Mouse (Mus musculus): ENCODE data around the gene Rasgrf1. TPM values are rescaled to one million over a fixed set of nuclear protein-coding genes. Genes with fewer than 3 reads are reported as not detected.

Rasgrf1 gene
- total RNA-seq, 4 experiments from 2014 or later, result 26.4 to 88.9 (median 41.7) TPM

DNA sequence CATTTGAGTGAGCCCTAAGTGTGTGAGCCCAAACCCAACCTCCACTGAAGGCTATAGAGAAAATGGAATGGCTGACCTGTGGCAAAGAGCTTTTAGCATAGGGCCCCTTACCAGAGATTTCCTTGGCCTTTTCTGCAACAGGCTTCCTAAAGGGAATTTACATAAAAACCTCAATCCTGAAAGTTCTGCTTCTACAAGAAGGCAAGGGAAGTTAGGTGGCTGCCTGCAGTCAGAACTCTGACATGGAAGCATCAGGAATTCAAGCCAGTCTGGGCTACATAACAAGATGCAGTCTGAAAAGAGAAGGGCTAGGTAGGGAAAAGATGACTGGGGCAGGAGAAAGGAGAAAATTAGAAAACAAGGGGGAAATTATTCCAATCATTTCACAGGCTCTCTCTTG, 1.8 kb upstream of the Rasgrf1 start:
- DNase-seq, result no peak

DNA sequence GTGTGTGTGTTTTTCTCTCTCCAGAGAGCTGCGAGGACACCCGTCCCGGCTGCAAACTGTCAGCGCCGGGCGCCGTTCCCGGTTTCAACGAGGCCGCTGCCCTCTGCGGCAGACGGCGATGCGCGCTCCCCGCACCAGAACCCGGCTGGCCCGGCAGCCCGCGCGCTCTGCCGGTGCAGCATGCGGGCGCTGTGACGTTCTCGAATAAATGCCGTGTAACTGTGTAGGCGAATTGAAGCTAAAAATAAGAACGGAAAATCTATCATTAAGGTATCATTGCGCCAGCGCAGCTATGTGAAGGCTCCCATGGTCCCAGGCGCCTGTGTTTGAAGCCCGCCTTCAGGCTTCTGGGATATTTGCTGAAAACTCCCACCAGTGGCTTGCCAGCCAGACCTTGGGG, 1.1 kb upstream of the Rasgrf1 start:
- DNase-seq, result no peak

DNA sequence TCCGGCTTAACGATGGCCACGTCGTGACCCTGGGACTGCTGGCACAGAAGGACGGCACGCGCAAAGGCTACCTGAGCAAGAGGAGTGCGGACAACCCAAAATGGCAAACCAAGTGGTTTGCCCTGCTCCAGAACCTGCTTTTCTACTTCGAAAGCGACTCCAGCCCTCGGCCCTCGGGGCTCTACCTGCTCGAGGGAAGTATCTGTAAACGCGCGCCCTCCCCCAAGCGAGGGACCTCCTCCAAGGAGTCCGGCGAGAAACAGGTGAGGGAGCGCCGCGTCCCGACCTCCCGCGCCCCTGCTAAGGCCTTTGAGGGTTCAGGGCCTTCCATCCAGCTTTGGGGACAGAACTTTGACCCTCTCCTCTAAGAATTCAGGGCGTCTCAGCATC, 298 bp downstream of the Rasgrf1 start:
- DNase-seq, result no peak

DNA sequence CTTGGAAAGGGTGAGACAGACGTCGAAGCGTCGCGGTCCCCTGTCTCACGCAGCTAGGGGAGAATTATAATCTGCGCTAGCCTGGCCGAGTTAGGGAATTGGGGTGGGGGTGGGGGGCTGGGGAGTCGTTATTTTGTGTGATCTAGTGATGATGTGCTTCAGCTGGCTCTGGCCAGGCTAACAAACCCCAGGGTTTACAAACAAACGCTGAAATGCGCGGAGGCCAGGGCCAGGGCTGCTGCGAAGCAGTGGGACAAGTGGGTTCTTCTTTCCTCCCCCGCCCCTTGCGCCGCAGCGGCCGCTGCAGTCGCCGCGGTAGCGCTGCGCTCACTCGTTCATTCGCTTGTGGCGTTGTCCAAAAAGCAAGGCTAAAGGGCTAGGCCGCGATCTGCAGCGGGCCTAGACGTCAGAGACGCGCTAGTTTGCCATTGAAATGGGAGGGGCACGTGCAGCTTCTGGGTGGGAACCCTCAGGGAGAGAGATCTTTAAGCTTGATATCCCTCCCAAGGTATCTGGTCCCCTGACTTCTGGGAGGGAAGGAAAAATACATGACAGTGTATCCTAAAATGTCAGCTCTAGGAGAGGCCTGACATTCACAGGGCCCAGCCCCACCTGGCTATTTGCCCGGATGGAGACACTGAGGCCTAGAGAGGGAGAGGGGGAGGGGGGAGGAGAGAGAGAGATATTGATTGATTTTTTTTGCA, 1.2 kb downstream of the Rasgrf1 start:
- DNase-seq, result no peak

DNA sequence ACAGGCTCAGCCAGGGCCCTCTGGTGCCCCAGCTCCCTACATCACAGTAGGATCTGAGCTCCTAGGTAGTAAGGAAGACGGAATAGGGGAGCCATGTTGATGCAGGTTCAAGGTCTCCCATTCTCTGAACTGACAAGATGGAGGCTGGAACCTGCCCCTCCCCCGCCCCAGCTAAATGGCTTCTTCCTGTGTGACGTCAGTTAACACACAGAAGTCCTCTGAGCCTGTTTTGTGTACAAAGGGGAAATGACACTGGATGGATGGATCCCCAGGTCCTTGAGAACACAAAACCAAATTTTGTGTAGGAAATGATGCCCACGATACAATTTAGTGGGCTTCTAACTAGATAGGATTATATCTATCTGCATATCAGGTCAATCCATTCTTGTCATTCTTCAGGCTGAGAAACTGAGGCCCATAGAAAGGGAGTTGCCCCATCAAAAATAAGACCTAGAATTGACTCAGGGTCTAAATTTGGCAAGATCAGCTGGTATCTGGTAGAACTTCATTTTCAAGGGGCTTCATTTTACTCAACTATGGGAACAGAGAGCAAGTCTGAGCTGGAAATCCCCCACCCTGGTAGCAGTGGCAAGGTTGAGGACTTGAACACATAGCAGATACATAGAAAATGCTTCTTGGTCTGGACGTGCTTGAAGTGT, 2.3 kb downstream of the Rasgrf1 start:
- DNase-seq, result no peak

DNA sequence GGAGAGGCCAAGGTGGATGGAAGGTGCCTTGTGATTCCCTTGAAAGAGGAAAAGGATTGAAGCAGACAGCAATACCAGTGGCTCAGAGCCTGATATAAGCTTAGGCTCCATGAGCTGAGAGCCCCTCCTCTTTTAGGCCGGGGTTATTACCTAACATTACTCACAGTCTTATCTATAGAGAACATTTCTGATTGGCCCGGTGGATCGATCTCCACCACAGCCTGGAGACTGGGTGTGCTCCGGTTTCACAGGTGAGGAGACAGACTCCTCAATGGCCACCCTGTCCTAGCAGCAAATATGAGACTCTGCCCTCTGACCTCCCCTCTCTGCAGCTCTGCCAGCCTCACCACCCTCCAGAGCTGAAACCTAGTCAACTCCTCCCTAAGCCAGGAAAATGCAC, 3.4 kb downstream of the Rasgrf1 start:
- no peak for DNase-seq

DNA sequence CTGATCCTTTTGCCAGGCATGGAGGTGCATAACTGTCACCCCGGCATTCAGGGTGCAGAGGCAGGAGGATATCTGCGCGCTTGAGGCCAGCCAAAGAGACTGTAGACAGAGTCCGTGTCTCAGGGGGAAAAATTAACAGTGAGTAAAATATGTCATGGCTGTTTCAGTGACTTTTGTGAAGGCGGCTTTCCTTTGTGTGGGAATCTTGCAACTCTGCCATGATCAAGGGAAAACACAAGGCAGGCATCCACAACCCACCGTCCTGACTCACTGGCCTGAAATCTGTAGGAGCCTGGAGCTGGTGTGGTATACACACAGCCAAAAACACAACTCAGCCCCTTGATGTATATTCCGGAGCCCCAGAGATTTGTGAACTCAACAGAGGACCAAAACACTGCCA, 6.8 kb downstream of the Rasgrf1 start:
- DNase-seq, result no peak

DNA sequence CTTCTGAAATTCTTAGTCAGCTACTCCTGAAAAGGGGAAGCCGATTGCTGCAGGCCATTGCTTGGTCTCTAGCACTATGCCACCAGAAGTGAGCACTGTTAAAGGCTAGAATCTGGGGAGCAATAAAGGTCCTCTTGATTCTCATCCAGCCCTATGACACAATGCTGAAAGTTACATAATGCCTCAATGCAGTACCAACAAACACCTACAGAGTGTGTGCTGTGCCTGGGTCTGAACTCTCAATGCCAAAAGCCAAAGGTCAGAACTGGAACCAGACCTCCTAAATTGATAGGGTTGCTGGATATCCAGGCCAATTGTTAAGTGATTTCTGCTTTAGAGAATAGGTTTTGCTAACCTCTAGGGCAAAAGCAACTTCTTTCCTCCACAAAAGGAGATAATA, 7.7 kb downstream of the Rasgrf1 start:
- DNase-seq, result no peak

DNA sequence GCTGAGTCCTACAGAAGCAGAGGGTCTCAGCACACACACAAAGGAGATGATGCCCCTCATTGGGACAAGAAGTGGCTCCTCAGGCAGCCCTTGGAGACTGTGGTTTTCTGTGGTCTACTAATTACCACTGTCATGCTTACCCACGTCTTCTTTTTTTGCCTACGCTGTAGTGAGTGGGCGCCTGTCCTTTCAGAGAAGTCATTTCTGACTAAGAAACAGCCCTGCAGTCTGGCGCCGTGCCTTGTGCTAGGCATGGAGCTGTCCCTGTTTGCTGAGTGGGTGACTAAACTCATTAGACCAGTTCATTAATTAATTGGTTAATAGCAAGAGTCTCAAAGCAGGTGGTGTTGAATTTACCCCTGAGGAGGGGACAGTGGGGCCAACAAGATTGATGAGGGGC, 9.1 kb downstream of the Rasgrf1 start:
- no peak for DNase-seq

DNA sequence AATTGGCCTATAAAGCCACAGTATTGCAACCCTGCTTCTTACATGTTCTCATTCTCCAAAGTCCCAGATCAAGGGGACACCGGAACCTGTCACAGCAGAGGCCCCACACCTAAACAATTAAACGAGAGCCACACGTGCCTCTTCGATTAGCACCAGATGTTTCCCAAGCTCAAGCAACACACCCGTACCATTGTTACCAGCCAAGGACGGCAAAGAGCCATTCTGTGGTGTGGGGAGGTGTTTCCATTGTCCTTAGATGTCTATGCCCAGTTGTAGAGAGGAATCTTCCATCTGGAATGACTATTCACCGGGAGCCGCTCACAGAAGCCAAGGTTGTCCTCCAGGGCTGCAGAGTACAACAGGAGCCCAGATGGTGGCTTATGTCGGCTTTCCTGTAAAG, 11.4 kb downstream of the Rasgrf1 start:
- DNase-seq, result no peak

DNA sequence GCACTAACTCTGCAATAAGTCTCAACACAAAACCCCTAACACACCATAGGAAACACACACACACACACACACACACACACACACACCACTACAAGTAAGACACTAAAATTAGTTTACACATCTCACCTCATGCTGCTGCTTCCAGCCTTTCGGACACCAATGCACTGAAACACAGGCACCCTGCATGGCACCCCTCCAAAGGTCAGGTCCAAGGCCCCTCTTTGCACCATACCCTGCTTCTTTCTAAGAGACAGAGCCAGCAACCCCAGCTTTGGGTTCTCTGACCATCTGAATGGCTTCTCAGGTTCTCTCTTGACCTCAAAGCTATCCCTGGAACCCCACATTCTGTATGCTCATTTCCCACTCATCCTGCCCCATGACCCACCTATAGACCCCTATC, 13.0 kb downstream of the Rasgrf1 start:
- no peak for DNase-seq

DNA sequence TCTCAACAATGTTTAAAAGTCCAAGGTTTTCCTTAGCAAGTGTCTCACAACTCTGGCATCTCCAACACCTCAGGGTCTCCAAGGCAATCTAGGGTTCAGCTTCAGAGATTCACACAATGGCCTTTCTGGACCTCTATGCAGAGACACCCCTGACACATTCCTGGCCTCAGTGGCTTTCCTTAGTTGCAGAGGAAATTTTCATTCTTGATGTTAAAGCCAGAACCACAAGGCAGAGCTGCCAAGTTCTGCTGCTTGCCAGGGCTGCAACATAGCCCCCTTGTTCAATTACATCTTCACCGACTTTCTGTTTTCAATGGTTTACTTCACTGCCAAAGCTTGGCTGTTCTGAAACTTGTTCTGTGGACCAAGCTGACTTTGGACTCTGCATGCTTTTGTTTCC, 15.1 kb downstream of the Rasgrf1 start:
- no peak for DNase-seq

DNA sequence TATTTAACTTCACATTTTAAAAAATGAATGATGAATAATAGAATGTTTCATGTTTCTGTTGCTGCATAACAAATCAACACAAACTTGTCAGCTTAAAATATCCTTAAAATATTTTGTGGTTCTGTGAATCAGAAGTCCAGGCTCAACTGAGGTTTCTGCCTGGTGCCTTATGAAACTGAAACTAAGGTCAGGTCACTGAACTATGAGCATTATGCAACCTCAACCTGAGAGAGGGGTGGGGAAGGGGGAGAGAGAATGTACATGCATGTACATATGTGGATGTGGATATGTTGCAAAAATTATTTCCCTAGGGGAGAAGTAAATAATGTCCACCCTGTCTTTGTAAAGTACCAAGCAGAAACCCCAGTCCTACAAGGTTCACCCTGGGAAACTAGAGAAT, 18.8 kb downstream of the Rasgrf1 start:
- DNase-seq, result no peak

DNA sequence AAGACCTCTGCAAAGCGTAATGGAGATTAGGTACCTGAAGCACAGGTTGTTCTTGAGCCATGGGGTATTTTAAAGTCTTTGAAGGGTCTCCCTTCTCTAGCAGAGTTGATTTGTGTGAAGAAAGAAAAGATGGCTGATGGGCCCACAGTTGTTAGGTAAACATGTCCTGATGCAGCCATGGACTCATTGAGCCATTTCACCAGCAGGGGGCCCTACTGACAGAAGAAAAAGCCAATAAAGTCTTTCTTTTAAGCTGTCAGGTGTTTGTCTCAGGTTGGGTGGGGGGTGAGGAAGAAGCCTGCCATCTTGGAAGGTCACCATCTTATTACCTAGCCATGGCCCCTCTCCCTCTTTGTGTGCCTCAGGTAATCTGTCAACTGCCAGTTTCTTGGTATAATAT, 30.7 kb downstream of the Rasgrf1 start:
- no peak for DNase-seq

DNA sequence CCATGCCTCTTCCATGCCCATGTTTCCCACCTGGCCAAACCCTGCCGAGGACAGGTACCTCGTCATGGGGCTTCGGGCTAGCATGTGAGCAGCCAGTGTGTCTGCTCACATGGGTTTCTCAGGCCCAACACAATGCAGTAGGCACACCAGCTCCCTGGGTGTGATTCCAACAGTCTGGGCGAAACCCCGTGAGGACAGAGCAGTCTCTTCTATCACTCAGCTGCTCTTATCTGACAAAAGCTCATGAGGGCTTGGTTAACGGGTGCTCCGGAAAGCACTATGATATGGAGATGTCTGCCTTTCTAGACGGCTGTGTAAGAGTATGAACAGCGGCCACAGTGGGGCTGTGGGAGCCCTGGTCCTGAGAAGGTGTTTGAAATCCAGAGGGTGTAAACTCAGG, 37.1 kb downstream of the Rasgrf1 start:
- no peak for DNase-seq

DNA sequence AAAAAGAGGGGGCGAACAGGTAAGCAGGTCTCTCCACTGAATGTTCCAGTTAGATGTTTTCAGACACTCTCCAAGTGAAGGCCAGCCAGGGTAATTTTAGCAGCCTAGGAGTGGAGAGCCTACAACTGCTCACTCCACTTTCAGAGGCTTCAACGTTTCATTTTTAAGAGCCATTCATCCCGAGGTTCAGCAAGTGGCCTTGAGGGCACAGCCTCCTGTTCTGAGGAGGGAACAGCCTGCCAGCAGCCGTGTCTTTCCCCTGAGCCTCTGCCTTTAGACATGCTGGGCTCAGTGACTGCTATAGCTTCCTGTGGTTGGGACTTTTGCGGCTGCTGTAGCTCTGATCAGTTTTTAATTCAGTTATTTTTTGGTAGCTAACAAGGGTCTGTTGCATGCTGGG, 38.9 kb downstream of the Rasgrf1 start:
- DNase-seq, result no peak

DNA sequence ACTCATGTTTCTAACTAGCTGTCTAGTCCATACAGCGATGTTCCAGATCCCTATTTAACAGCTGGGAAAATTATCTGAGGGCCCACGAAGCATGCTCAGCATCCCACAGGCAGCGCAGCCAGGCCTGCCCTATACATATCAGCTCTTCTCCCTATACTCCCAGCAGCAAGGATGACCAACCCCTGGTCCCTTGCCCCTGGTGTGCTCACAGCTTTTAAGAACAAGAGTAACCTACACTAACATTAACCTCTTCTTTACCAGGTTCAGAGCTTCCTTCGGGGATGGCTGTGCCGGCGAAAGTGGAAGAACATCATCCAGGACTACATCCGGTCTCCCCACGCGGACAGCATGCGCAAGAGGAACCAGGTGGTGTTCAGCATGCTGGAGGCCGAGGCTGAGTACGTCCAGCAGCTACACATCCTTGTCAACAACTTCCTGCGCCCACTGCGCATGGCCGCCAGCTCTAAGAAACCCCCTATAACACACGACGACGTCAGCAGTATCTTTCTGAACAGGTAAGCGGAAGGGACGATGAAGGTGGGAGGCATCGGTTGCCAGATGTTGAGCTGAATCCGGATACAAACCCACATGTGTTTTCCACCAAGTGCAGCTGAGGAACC, 44.0 kb downstream of the Rasgrf1 start:
- no peak for DNase-seq

DNA sequence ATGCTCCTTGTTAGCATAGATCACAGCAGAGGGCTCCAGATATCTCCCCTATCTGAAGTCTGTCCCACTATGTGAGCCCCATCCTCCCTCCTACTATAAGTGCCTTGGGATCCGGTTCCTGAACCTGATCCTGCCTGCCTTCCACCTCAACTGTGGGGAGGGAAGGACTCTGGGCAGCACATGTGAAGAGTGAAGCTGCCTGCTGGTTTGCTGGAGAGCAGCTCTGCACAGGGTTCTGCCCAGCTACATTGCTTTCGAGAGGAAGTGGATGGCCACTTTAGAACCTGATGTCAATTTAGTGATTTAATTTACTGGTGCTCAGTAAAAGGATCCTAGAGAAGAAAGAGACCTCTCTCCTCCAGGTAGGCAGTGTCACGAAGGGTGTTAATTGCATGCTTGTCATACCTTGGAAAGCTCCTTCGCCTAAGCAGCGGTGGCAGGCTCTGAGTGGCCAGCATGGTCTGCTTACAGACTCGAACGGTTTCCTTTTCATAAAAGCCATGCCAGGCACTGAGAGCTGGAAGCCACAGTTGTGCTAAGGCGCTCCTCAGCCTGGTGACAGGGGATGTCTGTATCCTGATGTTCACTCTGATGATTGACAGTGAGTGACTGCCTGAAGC, 45.3 kb downstream of the Rasgrf1 start:
- no peak for DNase-seq

DNA sequence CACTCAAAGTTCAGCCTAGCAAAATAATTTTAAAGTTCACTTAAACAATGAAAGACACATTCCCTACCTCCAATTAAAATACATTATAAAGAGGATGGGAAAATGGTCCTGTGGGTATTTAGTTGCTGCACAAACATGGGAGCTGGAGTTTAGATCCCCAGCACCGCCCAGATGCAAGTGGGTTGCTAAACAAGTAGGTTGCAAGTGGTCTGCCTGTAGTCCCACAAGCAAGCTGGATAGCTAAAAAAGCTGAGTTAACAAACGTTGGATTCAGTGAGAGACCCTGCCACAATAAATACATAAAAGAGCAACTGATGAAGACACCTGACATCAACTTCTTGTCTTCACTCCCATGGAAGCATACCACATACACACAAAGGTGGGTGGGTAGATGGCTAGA, 49.3 kb downstream of the Rasgrf1 start:
- DNase-seq, result no peak

DNA sequence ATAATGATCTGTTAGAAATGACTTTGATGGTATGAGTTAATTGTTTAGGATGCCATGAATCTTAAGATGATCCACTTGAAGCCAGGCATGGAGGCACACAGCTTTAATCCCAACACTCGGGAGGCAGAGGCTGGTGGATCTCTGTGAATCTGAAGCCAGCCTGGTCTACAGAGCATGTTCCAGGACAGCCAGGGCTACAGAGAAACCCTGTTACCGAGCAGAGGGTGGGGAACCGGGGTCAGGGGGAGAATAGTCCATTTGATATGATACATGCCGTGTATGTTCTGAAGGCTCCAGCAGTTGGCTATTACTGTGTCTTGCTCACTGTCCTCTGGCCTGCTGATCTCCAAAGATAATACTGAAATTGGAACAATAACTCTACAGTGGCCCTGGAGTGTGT, 54.4 kb downstream of the Rasgrf1 start:
- no peak for DNase-seq

DNA sequence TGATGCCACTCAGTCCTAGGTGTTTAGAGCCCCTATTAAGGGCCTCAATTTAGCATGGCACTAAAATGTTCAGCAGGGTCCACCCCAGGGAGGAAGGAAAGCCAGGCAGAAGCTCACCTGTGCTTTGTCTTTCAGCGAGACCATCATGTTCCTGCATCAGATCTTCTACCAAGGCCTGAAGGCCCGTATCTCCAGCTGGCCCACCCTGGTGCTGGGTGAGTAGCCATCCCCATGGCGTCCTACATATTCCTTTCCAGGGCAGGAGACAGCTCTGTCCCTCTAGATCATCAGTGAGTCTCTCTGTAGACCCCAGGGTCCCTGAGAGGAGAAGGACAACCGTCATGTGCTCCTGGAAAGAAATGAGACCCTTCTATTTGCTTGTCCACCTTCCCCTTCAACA, 58.0 kb downstream of the Rasgrf1 start:
- no peak for DNase-seq

DNA sequence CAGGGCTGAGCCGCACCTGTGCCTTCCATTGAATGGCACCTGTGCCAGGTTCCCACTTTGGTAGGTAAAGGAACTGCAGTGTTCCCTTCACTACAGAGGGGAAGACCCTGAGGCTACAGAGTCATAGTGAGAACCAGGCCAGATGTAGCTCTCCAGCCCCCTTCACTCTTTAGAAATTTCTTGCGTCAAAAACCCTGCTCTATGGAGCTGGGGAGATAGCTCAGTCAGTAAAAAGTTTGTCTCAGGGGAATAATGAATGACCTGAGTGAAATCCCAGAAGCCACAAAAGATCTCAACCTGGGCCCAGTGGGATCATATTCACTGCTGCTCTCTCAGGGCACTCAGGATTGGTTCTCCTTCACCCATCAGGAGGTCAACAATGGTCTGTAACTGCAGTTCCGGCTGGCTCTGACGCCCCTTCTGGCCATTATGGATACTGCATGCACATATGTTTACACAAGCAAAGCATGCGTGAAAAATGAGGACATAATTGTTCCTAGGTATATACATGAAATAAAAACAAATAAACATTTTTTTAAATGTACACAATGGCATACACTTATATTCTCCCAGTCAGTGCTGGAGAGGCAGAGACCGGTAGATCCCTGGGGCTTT, 59.2 kb downstream of the Rasgrf1 start:
- no peak for DNase-seq

DNA sequence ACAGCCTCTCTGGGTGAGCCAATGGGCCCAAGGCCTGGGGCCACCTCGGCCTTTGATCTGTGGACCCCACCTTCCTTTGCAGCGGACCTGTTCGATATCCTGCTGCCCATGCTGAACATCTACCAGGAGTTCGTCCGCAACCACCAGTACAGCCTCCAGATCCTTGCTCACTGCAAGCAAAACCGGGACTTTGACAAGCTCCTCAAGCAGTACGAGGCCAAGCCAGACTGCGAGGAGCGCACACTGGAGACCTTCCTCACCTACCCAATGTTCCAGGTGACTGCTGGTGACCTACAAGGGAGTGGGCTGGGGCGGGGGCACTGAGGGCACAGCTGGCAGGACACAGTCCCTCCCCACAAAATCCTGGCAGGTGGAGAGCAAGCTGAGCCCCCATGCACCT, 60.6 kb downstream of the Rasgrf1 start:
- DNase-seq, result no peak
